In genomic region chr8:87803437-87803836, GRCm38 (mm10) we compare ENCODE assay signal across 18 mouse cellular contexts.
DNase-seq lines count a peak whose midpoint lies in the region; ATAC-seq and TF ChIP-seq lines count a peak whose summit lies in the region.
"Had no signal": no experiment of that assay in that cellular context is flagged by ENCODE, and none has a peak within 500 bp of the region (broad histone marks: within the 10 kb centered on the region; RNA-seq: fewer than 3 reads in every experiment).

No protein-coding gene starts in this region.

- H3K9ac ChIP-seq in hindbrain, embryonic 13.5 days: no peak overlapping the region
- H3K9ac ChIP-seq in hindbrain, postnatal 0 days (replicated peaks; ENCODE audit: low read length): no peak overlapping the region
- H3K9ac ChIP-seq in embryonic facial prominence, embryonic 12.5 days: no peak overlapping the region
- H3K9ac ChIP-seq in limb, embryonic 13.5 days: no peak overlapping the region
- H3K9ac ChIP-seq: forebrain, postnatal 0 days; hindbrain, embryonic 15.5 days; liver, embryonic 13.5 days; lung, embryonic 15.5 days had no signal

- no peak overlapping the region for H3K4me2 ChIP-seq in hindbrain, embryonic 13.5 days
- H3K4me2 ChIP-seq in hindbrain, postnatal 0 days (ENCODE audit: low read depth, low read length): no peak overlapping the region
- no peak overlapping the region for H3K4me2 ChIP-seq in embryonic facial prominence, embryonic 12.5 days (replicated peaks)
- peak overlapping the region; percentile 42; the same call in 1 of the 2 replicates for H3K4me2 ChIP-seq in limb, embryonic 13.5 days (replicated peaks)
- H3K4me2 ChIP-seq: hindbrain, embryonic 15.5 days; liver, embryonic 13.5 days; lung, embryonic 15.5 days had no signal

- no peaks in the 10 kb centered on the region for H3K36me3 ChIP-seq in hindbrain, embryonic 13.5 days
- H3K36me3 ChIP-seq in hindbrain, postnatal 0 days (ENCODE audit: insufficient read depth, low read length): no peaks in the 10 kb centered on the region
- H3K36me3 ChIP-seq in embryonic facial prominence, embryonic 12.5 days: no peaks in the 10 kb centered on the region
- H3K36me3 ChIP-seq in limb, embryonic 13.5 days: no peaks in the 10 kb centered on the region; the same call in 1 of the 2 replicates
- H3K36me3 ChIP-seq: hindbrain, embryonic 15.5 days; liver, embryonic 13.5 days; lung, embryonic 15.5 days had no signal

- no peak for ATAC-seq in hindbrain, embryonic 13.5 days (ENCODE audit: low FRiP score)
- ATAC-seq in hindbrain, postnatal 0 days: no peak
- no peak for ATAC-seq in embryonic facial prominence, embryonic 12.5 days (ENCODE audit: insufficient number of reproducible peaks, insufficient read depth, low FRiP score, low TSS enrichment)
- ATAC-seq in limb, embryonic 13.5 days (ENCODE audit: low FRiP score, low read depth): no peak
- ATAC-seq: forebrain, postnatal 0 days had no signal

- H3K9me3 ChIP-seq in hindbrain, embryonic 13.5 days: no peaks in the 10 kb centered on the region
- H3K9me3 ChIP-seq in hindbrain, postnatal 0 days (ENCODE audit: low read length): no peaks in the 10 kb centered on the region
- no peaks in the 10 kb centered on the region for H3K9me3 ChIP-seq in embryonic facial prominence, embryonic 12.5 days
- no peaks in the 10 kb centered on the region for H3K9me3 ChIP-seq in limb, embryonic 13.5 days
- H3K9me3 ChIP-seq: hindbrain, embryonic 15.5 days; liver, embryonic 13.5 days; lung, embryonic 15.5 days had no signal

- peaks cover 73% of the 10 kb centered on the region for H3K4me1 ChIP-seq in hindbrain, embryonic 13.5 days (replicated peaks)
- 0 out of 2 replicates have a peak, but pooled peaks cover 10% of the 10 kb centered on the region for H3K4me1 ChIP-seq in hindbrain, postnatal 0 days (ENCODE audit: insufficient read depth, low read length)
- H3K4me1 ChIP-seq in embryonic facial prominence, embryonic 12.5 days: peaks cover 46% of the 10 kb centered on the region
- peaks cover 47% of the 10 kb centered on the region for H3K4me1 ChIP-seq in limb, embryonic 13.5 days
- H3K4me1 ChIP-seq: liver, embryonic 13.5 days had no signal

- peak overlapping the region; percentile 64 for H3K4me3 ChIP-seq in gastrocnemius, adult 2 months
- H3K4me3 ChIP-seq in hindbrain, embryonic 13.5 days: no peak overlapping the region
- no peak overlapping the region for H3K4me3 ChIP-seq in hindbrain, postnatal 0 days (ENCODE audit: low read length)
- H3K4me3 ChIP-seq in embryonic facial prominence, embryonic 12.5 days: no peak overlapping the region
- no peak overlapping the region for H3K4me3 ChIP-seq in limb, embryonic 13.5 days
- H3K4me3 ChIP-seq: hindbrain, embryonic 15.5 days; liver, embryonic 13.5 days; lung, embryonic 15.5 days had no signal

- no peak for DNase-seq in gastrocnemius, adult 2 months
- DNase-seq in gastrocnemius, postnatal 4 days (ENCODE audit: low spot score in 2 of 2): no peak
- DNase-seq in hindbrain, postnatal 0 days (ENCODE audit: low spot score): no peak
- no peak for DNase-seq in embryo, embryonic 9.5 days (ENCODE audit: extremely low spot score)
- no peak for DNase-seq in adrenal gland, postnatal 14 days
- DNase-seq: adrenal gland, postnatal 25 days; forebrain, postnatal 0 days; kidney, adult 18-20 months; kidney, postnatal 25 days; liver, embryonic 13.5 days; midbrain, embryonic 14.5 days; thymus, postnatal 14 days had no signal

- no peak for TF ChIP-seq CTCF in gastrocnemius, adult 2 months (IDR thresholded peaks at IDR 0.05)
- no peak for TF ChIP-seq CTCF in hindbrain, postnatal 0 days (IDR thresholded peaks at IDR 0.05; ENCODE audit: low read depth)

- whole genome bisulfite sequencing in hindbrain, embryonic 13.5 days: 71% methylated on average over 10 of the region's 10 CpGs
- WGBS in hindbrain, postnatal 0 days: 51% methylated on average over 10 of the region's 10 CpGs
- 67% methylated on average over 10 of the region's 10 CpGs for WGBS in embryonic facial prominence, embryonic 12.5 days
- WGBS in limb, embryonic 13.5 days: 57% methylated on average over 10 of the region's 10 CpGs

- no peaks in the 10 kb centered on the region for H3K27me3 ChIP-seq in hindbrain, embryonic 13.5 days
- no peaks in the 10 kb centered on the region for H3K27me3 ChIP-seq in hindbrain, postnatal 0 days (ENCODE audit: insufficient read depth, low read length)
- H3K27me3 ChIP-seq in embryonic facial prominence, embryonic 12.5 days: no peaks in the 10 kb centered on the region
- H3K27me3 ChIP-seq in limb, embryonic 13.5 days: no peaks in the 10 kb centered on the region
- H3K27me3 ChIP-seq: hindbrain, embryonic 15.5 days; liver, embryonic 13.5 days; lung, embryonic 15.5 days had no signal

- H3K27ac ChIP-seq in gastrocnemius, adult 2 months: peak overlapping the region; percentile 76
- H3K27ac ChIP-seq in hindbrain, embryonic 13.5 days: 0 out of 2 replicates have a peak overlapping the region, but pooled peaks have one; percentile 18
- H3K27ac ChIP-seq in hindbrain, postnatal 0 days: no peak overlapping the region
- peak overlapping the region; percentile 77; the same call in 1 of the 2 replicates for H3K27ac ChIP-seq in embryonic facial prominence, embryonic 12.5 days
- no peak overlapping the region; the same call in 1 of the 2 replicates for H3K27ac ChIP-seq in limb, embryonic 13.5 days
- H3K27ac ChIP-seq: hindbrain, embryonic 15.5 days; liver, embryonic 13.5 days; lung, embryonic 15.5 days; macrophage had no signal

- intact Hi-C loops in gastrocnemius, adult 2 months (cut with DNase I): no loop called here

Comparison
In these comparisons a context has a peak if more than half of its experiments do, and no peak if none do; other contexts are left out.
1. H3K27ac ChIP-seq: peak in gastrocnemius, adult 2 months (single experiment), hindbrain, embryonic 13.5 days (single experiment) and embryonic facial prominence, embryonic 12.5 days (single experiment); none in hindbrain, postnatal 0 days (single experiment) and limb, embryonic 13.5 days (single experiment).